Mouse (Mus musculus) stomach, embryonic 15.5 days (tissue): ENCODE results near the gene Gm3532. TPM values are rescaled to one million over a fixed set of nuclear protein-coding genes. Genes with fewer than 3 reads are reported as not detected.
"Not testable (repeated sequence)": the region's sequence is repeated elsewhere in the genome, so short reads cannot be mapped to it uniquely, and the experiment has no call there.

Experiments
- ATAC-seq: fragments of 200-750 bp; cut with Nextera tagmentation; 2 replicates; pipeline ENCODE4 v1.8.0; 2017; ENCODE audit warnings: low read depth, moderate number of reproducible peaks, moderate TSS enrichment; ENCODE audit not compliant: insufficient read depth, low FRiP score
- H3K27ac ChIP-seq: fragments of 300-500 bp; sonication (generic); 2 replicates; pipeline ENCODE4 v1.5.1; 2015; ENCODE audit warnings: mild to moderate bottlenecking, inconsistent platforms
- H3K27me3 ChIP-seq: fragments of 300-500 bp; sonication (generic); replicated peaks from 2 replicates; pipeline ENCODE4 v1.6.1; 2015; ENCODE audit warnings: inconsistent platforms
- H3K36me3 ChIP-seq: fragments of 300-500 bp; sonication (generic); 2 replicates; pipeline ENCODE4 v1.6.1; 2015; ENCODE audit warnings: inconsistent platforms
- H3K4me1 ChIP-seq: fragments of 300-500 bp; sonication (generic); 2 replicates; pipeline ENCODE4 v1.6.1; 2015; ENCODE audit warnings: inconsistent platforms
- H3K4me2 ChIP-seq: fragments of 300-500 bp; sonication (generic); 2 replicates; pipeline ENCODE4 v1.6.1; 2015; ENCODE audit warnings: mild to moderate bottlenecking, inconsistent platforms
- H3K4me3 ChIP-seq: fragments of 300-500 bp; sonication (generic); replicated peaks from 2 replicates; pipeline ENCODE4 v1.5.1; 2015; ENCODE audit warnings: inconsistent platforms
- H3K9ac ChIP-seq: fragments of 300-500 bp; sonication (generic); 2 replicates; pipeline ENCODE4 v1.6.1; 2015; ENCODE audit warnings: inconsistent platforms
- H3K9me3 ChIP-seq: fragments of 300-500 bp; sonication (generic); 2 replicates; pipeline ENCODE4 v1.6.1; 2016; ENCODE audit warnings: inconsistent platforms
- WGBS: fragments of 180-500 bp; shearing (Covaris S2); methylation state at CpG from one replicate; pipeline ENCODE4 v1.1.7; 2015; 5-methylcytosine and 5-hydroxymethylcytosine counted together
- polyA plus RNA-seq: library from polyadenylated mRNA; unstranded; fragments of >200 nt; fragmentation: Nextera tagmentation; extraction: Ambion mirVana; gene quantifications from 2 replicates; pipeline ENCODE4 v1.2.1, GENCODE M21; 2015

The Gm3532 gene
- polyA plus RNA-seq: not detected in 2 replicates

- not testable (repeated sequence) for H3K9ac ChIP-seq, H3K4me2 ChIP-seq, H3K36me3 ChIP-seq, H3K27me3 ChIP-seq, H3K4me1 ChIP-seq, H3K27ac ChIP-seq, H3K4me3 ChIP-seq, ATAC-seq, H3K9me3 ChIP-seq
- WGBS: no CpG with 5 or more reads among the region's 2 CpGs
Observed at GRCm38 (mm10) chr14:5538196-5538595, at the start of gene Gm3532. Gm3532 (plus strand) TSS chr14:5538496.

- no CpG with 5 or more reads among the region's 35 CpGs for WGBS
- not testable (repeated sequence) for H3K4me2 ChIP-seq, H3K4me1 ChIP-seq, ATAC-seq, H3K27me3 ChIP-seq, H3K9me3 ChIP-seq, H3K4me3 ChIP-seq, H3K27ac ChIP-seq, H3K36me3 ChIP-seq, H3K9ac ChIP-seq
Observed at GRCm38 (mm10) chr14:5501374-5501773, 36.9 kb upstream of the Gm3532 start, which contains the start of gene Gm3488. Gm3488 (plus strand) TSS chr14:5501674.

Other genes starting within 250 kb of the Gm3532 start
- gene Gm3542, start 203.6 kb upstream of the Gm3532 start, polyA plus RNA-seq: not detected in 2 replicates
- gene Gm3500, start 149.4 kb upstream of the Gm3532 start, polyA plus RNA-seq: 0.09 and 0.37 TPM in 2 replicates
- 0.58 and 0.61 TPM in 2 replicates for gene Gm3194, start 83.0 kb upstream of the Gm3532 start, polyA plus RNA-seq
- gene Gm8246, start 60.7 kb upstream of the Gm3532 start, polyA plus RNA-seq: not detected in 2 replicates
- gene Gm3187, start 54.3 kb upstream of the Gm3532 start, polyA plus RNA-seq: not detected in 2 replicates
- gene Gm3488, start 36.8 kb upstream of the Gm3532 start, polyA plus RNA-seq: 0.55 and 0.62 TPM in 2 replicates
- not detected in 2 replicates for gene Gm8265, start 94.5 kb downstream of the Gm3532 start, polyA plus RNA-seq
- gene Gm9603, start 149.0 kb downstream of the Gm3532 start, polyA plus RNA-seq: not detected in 2 replicates
- 0.08 TPM in 1 of 2 replicates, not detected in the other for gene Gm3373, start 203.1 kb downstream of the Gm3532 start, polyA plus RNA-seq